Mouse (Mus musculus) midbrain, embryonic 12.5 days (tissue): ENCODE data around the gene Mcpt9. TPM values are rescaled to one million over a fixed set of nuclear protein-coding genes. Genes with fewer than 3 reads are reported as not detected.
"Not testable (repeated sequence)": the region's sequence is repeated elsewhere in the genome, so short reads cannot be mapped to it uniquely, and the experiment has no call there.

Experiments
- ATAC-seq: fragments of 200-750 bp; cut with Nextera tagmentation; 2 replicates; pipeline ENCODE4 v1.8.0; 2017; ENCODE audit warnings: low read depth, moderate TSS enrichment, moderate library complexity; ENCODE audit not compliant: low FRiP score
- H3K27ac ChIP-seq: fragments of 300-500 bp; sonication (generic); replicated peaks from 2 replicates; pipeline ENCODE4 v1.5.1; 2016; ENCODE audit warnings: mild to moderate bottlenecking
- H3K27me3 ChIP-seq: fragments of 300-500 bp; sonication (generic); 2 replicates; pipeline ENCODE4 v1.6.1; 2016; ENCODE audit warnings: mild to moderate bottlenecking
- H3K36me3 ChIP-seq: fragments of 300-500 bp; sonication (generic); 2 replicates; pipeline ENCODE4 v1.6.1; 2016
- H3K4me1 ChIP-seq: fragments of 300-500 bp; sonication (generic); 2 replicates; pipeline ENCODE4 v1.6.1; 2016
- H3K4me2 ChIP-seq: fragments of 300-500 bp; sonication (generic); replicated peaks from 2 replicates; pipeline ENCODE4 v1.6.1; 2016; ENCODE audit warnings: mild to moderate bottlenecking, moderate library complexity
- H3K4me3 ChIP-seq: fragments of 300-500 bp; sonication (generic); 2 replicates; pipeline ENCODE4 v1.5.1; 2016; ENCODE audit warnings: mild to moderate bottlenecking
- H3K9ac ChIP-seq: fragments of 300-500 bp; sonication (generic); replicated peaks from 2 replicates; pipeline ENCODE4 v1.6.1; 2016; ENCODE audit warnings: mild to moderate bottlenecking, moderate library complexity
- H3K9me3 ChIP-seq: fragments of 300-500 bp; sonication (generic); 2 replicates; pipeline ENCODE4 v1.6.1; 2016; ENCODE audit warnings: mild to moderate bottlenecking
- WGBS: fragments of 180-500 bp; shearing (Covaris S2); methylation state at CpG from one replicate; pipeline ENCODE4 v1.1.7; 2016; 5-methylcytosine and 5-hydroxymethylcytosine counted together
- polyA plus RNA-seq: library from polyadenylated mRNA; unstranded; fragments of >200 nt; fragmentation: Nextera tagmentation; extraction: Ambion mirVana; gene quantifications from 2 replicates; pipeline ENCODE4 v1.2.1, GENCODE M21; 2016

Gene Mcpt9
- not detected in 2 replicates for polyA plus RNA-seq

- H3K4me1 ChIP-seq, H3K36me3 ChIP-seq, H3K9me3 ChIP-seq, H3K9ac ChIP-seq, ATAC-seq, H3K27ac ChIP-seq, H3K4me2 ChIP-seq, H3K27me3 ChIP-seq, H3K4me3 ChIP-seq: not testable (repeated sequence)
- 75% methylated on average over 3 of the region's 3 CpGs for WGBS
Measured at GRCm38 (mm10) chr14:56030395-56030794, at the start of gene Mcpt9. Mcpt9 (minus strand) TSS chr14:56030495.

GRCm38 (mm10) chr14:56062213-56062612, 31.9 kb upstream of the Mcpt9 start, which contains the start of gene Mcpt4:
Mcpt4 (minus strand) TSS chr14:56062313.
- WGBS = 73% methylated on average over 3 of the region's 3 CpGs
- not testable (repeated sequence) for H3K4me2 ChIP-seq, H3K27ac ChIP-seq, H3K36me3 ChIP-seq, H3K27me3 ChIP-seq, H3K4me3 ChIP-seq, ATAC-seq, H3K9me3 ChIP-seq, H3K9ac ChIP-seq, H3K4me1 ChIP-seq

GRCm38 (mm10) chr14:56057722-56058121, 27.4 kb upstream of the Mcpt9 start:
- H3K27ac ChIP-seq = no peak overlapping the region
- 88% methylated on average over 4 of the region's 4 CpGs for WGBS
- H3K9ac ChIP-seq = no peak overlapping the region
- H3K4me3 ChIP-seq = no peak overlapping the region
- no peak for ATAC-seq
- no peak overlapping the region for H3K4me2 ChIP-seq
- no peaks in the 10 kb centered on the region for H3K27me3 ChIP-seq
- no peaks in the 10 kb centered on the region for H3K36me3 ChIP-seq
- H3K9me3 ChIP-seq = no peaks in the 10 kb centered on the region
- no peaks in the 10 kb centered on the region for H3K4me1 ChIP-seq

- WGBS = 94% methylated on average over 3 of the region's 3 CpGs
- no peak overlapping the region for H3K4me3 ChIP-seq
Measured at GRCm38 (mm10) chr14:56055408-56055807, 25.1 kb upstream of the Mcpt9 start.

GRCm38 (mm10) chr14:56041792-56042191, 11.5 kb upstream of the Mcpt9 start, which contains the start of gene Mcpt2:
Mcpt2 (plus strand) TSS chr14:56042041.
- H3K9me3 ChIP-seq, ATAC-seq, H3K4me2 ChIP-seq, H3K36me3 ChIP-seq, H3K4me3 ChIP-seq, H3K27ac ChIP-seq, H3K9ac ChIP-seq, H3K4me1 ChIP-seq, H3K27me3 ChIP-seq: not testable (repeated sequence)
- 81% methylated on average over 1 of the region's 1 CpGs for WGBS

More at GRCm38 (mm10) chr14:56055408-56055807, 25.1 kb upstream of the Mcpt9 start:
- Histone ChIP-seq H3K27ac (no peak overlapping the region), H3K36me3 (no peaks in the 10 kb centered on the region), H3K4me2 (no peak overlapping the region), H3K9ac (no peak overlapping the region), H3K27me3 (no peaks in the 10 kb centered on the region), H3K4me1 (no peaks in the 10 kb centered on the region), H3K9me3 (no peaks in the 10 kb centered on the region)
- ATAC-seq = no peak

GRCm38 (mm10) chr14:56034433-56034832, 4.1 kb upstream of the Mcpt9 start:
- H3K4me3 ChIP-seq = no peak overlapping the region
- H3K4me1 ChIP-seq = no peaks in the 10 kb centered on the region
- no peaks in the 10 kb centered on the region for H3K27me3 ChIP-seq
- H3K9ac ChIP-seq = no peak overlapping the region
- 92% methylated on average over 2 of the region's 2 CpGs for WGBS
- H3K9me3 ChIP-seq = no peaks in the 10 kb centered on the region
- no peak overlapping the region for H3K27ac ChIP-seq
- no peak for ATAC-seq
- H3K36me3 ChIP-seq = no peaks in the 10 kb centered on the region
- no peak overlapping the region for H3K4me2 ChIP-seq

- H3K27ac ChIP-seq, H3K4me1 ChIP-seq, H3K27me3 ChIP-seq, H3K9ac ChIP-seq, H3K4me2 ChIP-seq, H3K4me3 ChIP-seq, H3K9me3 ChIP-seq, H3K36me3 ChIP-seq, ATAC-seq: not testable (repeated sequence)
- 86% methylated on average over 4 of the region's 4 CpGs for WGBS
Measured at GRCm38 (mm10) chr14:56021305-56021704, 9.0 kb downstream of the Mcpt9 start.

GRCm38 (mm10) chr14:56019446-56019845, 10.8 kb downstream of the Mcpt9 start:
- Histone ChIP-seq H3K9me3 (no peaks in the 10 kb centered on the region), H3K9ac (no peak overlapping the region), H3K27me3 (no peaks in the 10 kb centered on the region), H3K27ac (no peak overlapping the region), H3K4me3 (no peak overlapping the region), H3K4me1 (no peaks in the 10 kb centered on the region), H3K36me3 (no peaks in the 10 kb centered on the region), H3K4me2 (no peak overlapping the region)
- 76% methylated on average over 1 of the region's 1 CpGs for WGBS
- ATAC-seq = no peak

- not testable (repeated sequence) for H3K27ac ChIP-seq, H3K27me3 ChIP-seq, ATAC-seq, H3K4me2 ChIP-seq, H3K36me3 ChIP-seq, H3K4me1 ChIP-seq, H3K9me3 ChIP-seq, H3K4me3 ChIP-seq, H3K9ac ChIP-seq
- WGBS = 88% methylated on average over 3 of the region's 3 CpGs
Measured at GRCm38 (mm10) chr14:56017671-56018070, 12.6 kb downstream of the Mcpt9 start, which contains the start of gene Mcpt1. Mcpt1 (plus strand) TSS chr14:56017971.

GRCm38 (mm10) chr14:56013924-56014323, 16.4 kb downstream of the Mcpt9 start:
- 91% methylated on average over 2 of the region's 2 CpGs for WGBS

GRCm38 (mm10) chr14:56013147-56013546, 17.1 kb downstream of the Mcpt9 start:
- 71% methylated on average over 3 of the region's 3 CpGs for WGBS
- H3K4me1 ChIP-seq = no peaks in the 10 kb centered on the region
- H3K27ac ChIP-seq = no peak overlapping the region
- no peak overlapping the region for H3K9ac ChIP-seq
- ATAC-seq = no peak
- no peak overlapping the region for H3K4me3 ChIP-seq
- H3K9me3 ChIP-seq = no peaks in the 10 kb centered on the region
- no peak overlapping the region for H3K4me2 ChIP-seq
- H3K27me3 ChIP-seq = no peaks in the 10 kb centered on the region
- H3K36me3 ChIP-seq = no peaks in the 10 kb centered on the region

More at GRCm38 (mm10) chr14:56013924-56014323, 16.4 kb downstream of the Mcpt9 start:
- Histone ChIP-seq H3K9ac (no peak overlapping the region), H3K27ac (no peak overlapping the region), H3K9me3 (no peaks in the 10 kb centered on the region), H3K4me3 (no peak overlapping the region), H3K4me2 (no peak overlapping the region), H3K36me3 (no peaks in the 10 kb centered on the region), H3K4me1 (no peaks in the 10 kb centered on the region), H3K27me3 (no peaks in the 10 kb centered on the region)
- no peak for ATAC-seq

- ATAC-seq, H3K36me3 ChIP-seq, H3K9me3 ChIP-seq, H3K27ac ChIP-seq, H3K9ac ChIP-seq, H3K4me3 ChIP-seq, H3K4me2 ChIP-seq, H3K4me1 ChIP-seq, H3K27me3 ChIP-seq: not testable (repeated sequence)
- 84% methylated on average over 2 of the region's 3 CpGs for WGBS
Measured at GRCm38 (mm10) chr14:55987464-55987863, 42.8 kb downstream of the Mcpt9 start.
